Mouse (Mus musculus) CD4-positive helper T cell, adult 2 months (primary cell): ENCODE data around the gene Cog8.
A peak's percentile ranks its signal among the peaks of the same experiment; 100 is the strongest.
"Not testable (repeated sequence)": the region's sequence is repeated elsewhere in the genome, so short reads cannot be mapped to it uniquely, and the experiment has no call there.

Source experiments
- DNase-seq: peaks from one replicate; pipeline ENCODE4 v3.0.0-alpha.2; 2012; ENCODE audit warnings: low read depth, missing footprints, low spot score

The Cog8 gene

GRCm38 (mm10) chr8:107045478-107045877 lies 11.0 kb downstream of the Cog8 start:
- no peak for DNase-seq

- no peak for DNase-seq
Observed at GRCm38 (mm10) chr8:107040632-107041031, 15.9 kb downstream of the Cog8 start.

GRCm38 (mm10) chr8:107036626-107037025 lies 19.9 kb downstream of the Cog8 start:
- no peak for DNase-seq

- DNase-seq = no peak
Observed at GRCm38 (mm10) chr8:107035641-107036040, 20.8 kb downstream of the Cog8 start.

- DNase-seq = not testable (repeated sequence)
Observed at GRCm38 (mm10) chr8:107033609-107034008, 22.9 kb downstream of the Cog8 start.

GRCm38 (mm10) chr8:107031577-107032090 lies 24.9 kb downstream of the Cog8 start:
- DNase-seq = no peak

GRCm38 (mm10) chr8:107030650-107031576 lies 25.6 kb downstream of the Cog8 start, which contains the start of gene Vps4a:
Gene Vps4a, plus strand, starts transcription at chr8:107031222.
- peak; percentile 93 for DNase-seq

- DNase-seq = no peak
Observed at GRCm38 (mm10) chr8:107030058-107030457, 26.4 kb downstream of the Cog8 start.

- no peak for DNase-seq
Observed at GRCm38 (mm10) chr8:107029310-107029709, 27.2 kb downstream of the Cog8 start.

GRCm38 (mm10) chr8:107023479-107023878 lies 33.0 kb downstream of the Cog8 start:
- no peak for DNase-seq

GRCm38 (mm10) chr8:107014915-107015314 lies 41.6 kb downstream of the Cog8 start:
- DNase-seq = no peak

GRCm38 (mm10) chr8:107012666-107013065 lies 43.8 kb downstream of the Cog8 start:
- no peak for DNase-seq

GRCm38 (mm10) chr8:107007795-107008194 lies 48.7 kb downstream of the Cog8 start:
- DNase-seq = no peak

GRCm38 (mm10) chr8:107002532-107002931 lies 54.0 kb downstream of the Cog8 start:
- DNase-seq = peak; percentile 86

GRCm38 (mm10) chr8:106999068-106999467 lies 57.4 kb downstream of the Cog8 start:
- no peak for DNase-seq

- DNase-seq = no peak
Observed at GRCm38 (mm10) chr8:106997416-106997815, 59.1 kb downstream of the Cog8 start.

GRCm38 (mm10) chr8:106996339-106996738 lies 60.1 kb downstream of the Cog8 start:
- not testable (repeated sequence) for DNase-seq
